Mouse (Mus musculus): Measurements from ENCODE around the gene Mlxipl. TPM values are rescaled to one million over a fixed set of nuclear protein-coding genes. Genes with fewer than 3 reads are reported as not detected.

Mlxipl gene
- polyA plus RNA-seq, 1 experiment from 2014 or later: 5.8 TPM

DNA sequence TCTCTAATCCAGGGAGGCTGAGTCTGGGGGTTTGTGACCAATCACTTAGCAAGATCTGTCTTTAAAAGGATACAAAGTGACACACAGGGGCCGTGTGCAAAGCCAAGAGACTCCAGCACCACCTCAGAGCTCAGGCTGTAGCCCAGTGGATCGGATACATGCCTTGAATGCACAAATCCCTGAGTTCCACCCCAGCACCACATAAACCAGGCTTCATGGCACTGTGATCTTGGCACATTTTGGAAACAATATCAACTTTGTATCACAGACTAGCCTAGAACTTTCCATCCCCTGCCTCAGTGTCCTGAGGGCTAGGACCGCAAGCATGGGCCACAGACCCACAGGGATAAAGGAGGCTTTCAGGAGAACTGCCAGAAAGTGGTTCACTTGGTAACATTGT lies 23.7 kb upstream of the Mlxipl start:
- Histone ChIP-seq H3K9ac (no peak overlapping the region), H3K36me3 (peaks cover 15% of the 10 kb centered on the region), H3K4me2 (no peak overlapping the region), H3K9me3 (no peaks in the 10 kb centered on the region), H3K4me1 (peaks cover 11% of the 10 kb centered on the region; the same call in 1 of the 2 replicates), H3K27me3 (replicated peaks) (no peaks in the 10 kb centered on the region), H3K4me3 (replicated peaks) (no peak overlapping the region), H3K27ac (no peak overlapping the region)
- WGBS: 89% methylated on average over 3 of the region's 3 CpGs
- ATAC-seq (ENCODE audit: insufficient read depth, low FRiP score, low read depth): no peak

DNA sequence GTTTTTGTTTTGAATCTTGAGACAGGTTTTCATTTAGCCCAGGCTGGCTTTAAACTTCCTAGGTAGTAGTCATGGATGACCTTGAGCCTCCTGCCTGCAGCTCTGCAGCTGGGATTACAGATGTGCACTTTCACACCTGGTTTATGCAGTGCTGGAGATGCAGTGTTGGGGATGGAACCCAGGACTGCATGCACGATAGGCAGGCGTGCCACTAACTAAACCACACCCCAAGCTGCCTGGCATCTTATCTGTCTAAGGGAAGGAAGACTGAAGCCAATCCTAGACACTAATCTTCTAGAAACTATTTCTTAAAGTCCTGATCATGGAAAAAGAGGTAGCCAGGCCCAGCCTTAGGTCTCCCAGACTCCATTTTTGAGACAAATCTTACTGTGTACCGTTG lies 19.2 kb upstream of the Mlxipl start:
- 85% methylated on average over 3 of the region's 3 CpGs for WGBS
- Histone ChIP-seq H3K4me1 (peaks cover 9% of the 10 kb centered on the region), H3K9me3 (no peaks in the 10 kb centered on the region)

DNA sequence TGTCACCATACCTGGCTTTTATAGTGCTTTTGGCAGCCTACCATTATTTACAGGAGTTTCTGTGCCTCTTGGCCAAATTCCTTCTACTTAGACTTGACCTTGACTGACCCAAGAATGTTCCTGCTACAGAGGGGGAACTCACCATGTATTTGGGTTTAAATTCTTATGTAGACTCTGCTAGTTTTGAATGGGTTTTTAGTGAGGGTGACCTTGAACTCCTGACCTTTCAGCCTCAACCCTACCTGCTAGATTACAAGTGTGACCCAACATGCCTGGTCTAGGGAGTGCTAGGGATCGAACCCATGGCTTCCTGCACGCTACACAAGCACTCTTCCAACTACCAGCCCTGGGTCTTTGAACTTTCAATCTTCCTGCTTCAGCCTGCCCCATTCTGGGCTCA lies 17.6 kb upstream of the Mlxipl start:
- Histone ChIP-seq H3K27ac (no peak overlapping the region), H3K4me1 (peaks cover 16% of the 10 kb centered on the region), H3K4me3 (replicated peaks) (no peak overlapping the region), H3K36me3 (peaks cover 13% of the 10 kb centered on the region), H3K27me3 (replicated peaks) (no peaks in the 10 kb centered on the region), H3K4me2 (no peak overlapping the region), H3K9ac (no peak overlapping the region), H3K9me3 (no peaks in the 10 kb centered on the region)
- ATAC-seq (ENCODE audit: insufficient read depth, low FRiP score, low read depth): no peak
- WGBS: 95% methylated on average over 2 of the region's 2 CpGs

More for the DNA sequence above, 19.2 kb upstream of the Mlxipl start:
- H3K9ac ChIP-seq: no peak overlapping the region
- no peaks in the 10 kb centered on the region for H3K27me3 ChIP-seq (replicated peaks)
- H3K4me3 ChIP-seq (replicated peaks): no peak overlapping the region
- ATAC-seq (ENCODE audit: insufficient read depth, low FRiP score, low read depth): no peak
- H3K36me3 ChIP-seq: peaks cover 14% of the 10 kb centered on the region
- H3K4me2 ChIP-seq: no peak overlapping the region
- no peak overlapping the region for H3K27ac ChIP-seq

DNA sequence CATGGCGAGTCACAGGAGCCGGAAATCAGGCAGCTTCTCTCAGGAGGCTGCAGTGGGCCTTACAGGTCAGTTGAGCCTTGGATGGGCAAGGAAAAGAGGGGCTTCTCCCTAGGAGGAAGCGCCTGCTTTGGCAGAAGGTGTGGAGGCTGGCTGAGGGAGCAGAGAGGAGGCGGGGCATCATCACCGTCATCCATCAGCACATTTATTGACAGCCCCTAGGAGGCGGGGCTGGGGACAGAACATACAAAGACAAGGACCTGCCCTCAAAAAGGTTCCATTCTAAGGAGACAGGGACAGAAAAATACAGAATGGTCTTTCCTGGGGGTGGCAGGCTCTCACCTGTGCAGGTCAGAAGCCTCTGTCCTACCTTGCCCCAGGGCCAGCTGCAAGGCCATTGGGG lies 17.0 kb upstream of the Mlxipl start:
- no peak overlapping the region for H3K4me3 ChIP-seq (replicated peaks)
- peaks cover 7% of the 10 kb centered on the region for H3K36me3 ChIP-seq
- H3K4me1 ChIP-seq: peaks cover 20% of the 10 kb centered on the region
- ATAC-seq (ENCODE audit: insufficient read depth, low FRiP score, low read depth): no peak
- H3K27ac ChIP-seq: no peak overlapping the region
- 72% methylated on average over 6 of the region's 6 CpGs for WGBS
- H3K9ac ChIP-seq: no peak overlapping the region
- no peaks in the 10 kb centered on the region for H3K9me3 ChIP-seq
- H3K27me3 ChIP-seq (replicated peaks): no peaks in the 10 kb centered on the region
- no peak overlapping the region for H3K4me2 ChIP-seq

DNA sequence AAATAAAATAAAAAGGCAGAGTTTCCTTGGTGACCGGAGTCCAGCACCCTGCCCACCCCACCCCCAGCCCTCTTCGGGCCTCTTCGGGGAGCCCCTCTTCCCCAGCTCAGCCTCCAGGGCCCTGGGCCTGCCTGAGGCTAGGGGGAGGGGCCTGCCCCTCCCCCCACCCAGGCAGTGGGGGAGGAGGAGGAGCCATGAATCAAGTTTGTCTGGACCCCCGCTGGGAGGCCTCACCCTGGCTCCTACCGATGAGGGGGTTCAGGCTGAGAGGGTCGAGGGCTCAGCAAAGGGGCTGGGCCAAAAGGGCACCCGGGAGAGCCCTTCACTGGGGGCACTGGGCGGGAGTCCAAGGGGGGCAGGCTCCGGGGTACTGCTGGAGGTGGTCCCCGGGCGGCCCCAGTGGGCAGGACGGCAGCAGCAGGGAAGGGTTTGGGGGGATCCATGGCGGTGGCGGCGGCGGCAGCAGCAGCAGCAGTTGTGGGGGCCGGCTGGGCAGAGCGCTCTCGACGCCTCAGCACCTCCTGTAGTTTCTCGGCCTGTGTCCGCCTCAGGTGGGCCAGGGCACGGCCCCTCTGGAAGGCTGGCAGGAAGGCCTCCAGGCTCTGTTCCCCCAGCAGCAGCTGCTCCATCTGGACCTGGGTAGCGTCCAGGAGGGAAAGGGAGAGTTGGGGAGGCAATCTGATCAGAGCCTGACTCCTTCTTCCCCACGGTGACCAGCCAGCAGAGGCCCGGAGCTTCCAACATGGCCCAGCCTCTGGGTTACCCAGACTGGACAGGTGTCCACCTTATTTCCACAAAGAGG lies 16.1 kb upstream of the Mlxipl start:
- 33% methylated on average over 25 of the region's 26 CpGs for WGBS
- no peak for ATAC-seq (ENCODE audit: insufficient read depth, low FRiP score, low read depth)

DNA sequence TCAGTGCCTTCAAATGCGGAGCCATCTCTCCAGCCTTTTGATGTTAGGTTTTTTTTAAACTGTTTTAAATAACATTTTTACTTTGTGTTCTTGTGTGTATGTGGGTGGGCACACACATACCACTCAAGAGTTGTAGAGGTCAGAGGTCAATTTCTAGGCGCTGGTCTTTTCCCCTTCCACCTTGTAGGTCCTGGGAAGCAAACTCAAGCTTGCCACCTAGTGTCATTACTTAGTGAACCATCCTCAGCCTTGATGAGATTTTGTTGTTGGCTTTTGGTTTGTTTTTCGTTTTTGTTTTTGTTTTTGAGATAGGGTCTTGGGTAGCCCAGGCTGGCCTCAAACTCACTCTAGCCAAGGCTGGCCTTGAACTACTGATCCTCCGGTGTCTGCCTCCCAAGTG lies 14.0 kb upstream of the Mlxipl start:
- H3K9ac ChIP-seq: no peak overlapping the region
- H3K27me3 ChIP-seq (replicated peaks): no peaks in the 10 kb centered on the region
- no peak overlapping the region for H3K4me2 ChIP-seq
- H3K9me3 ChIP-seq: no peaks in the 10 kb centered on the region
- peaks cover 24% of the 10 kb centered on the region for H3K4me1 ChIP-seq
- H3K4me3 ChIP-seq (replicated peaks): no peak overlapping the region
- WGBS: 68% methylated on average over 4 of the region's 4 CpGs
- no peak for ATAC-seq (ENCODE audit: insufficient read depth, low FRiP score, low read depth)
- H3K27ac ChIP-seq: no peak overlapping the region
- no peaks in the 10 kb centered on the region for H3K36me3 ChIP-seq

More for the DNA sequence above, 16.1 kb upstream of the Mlxipl start:
- Histone ChIP-seq H3K9me3 (no peaks in the 10 kb centered on the region), H3K27me3 (replicated peaks) (no peaks in the 10 kb centered on the region), H3K36me3 (no peaks in the 10 kb centered on the region), H3K4me1 (peaks cover 23% of the 10 kb centered on the region), H3K4me3 (replicated peaks) (no peak overlapping the region), H3K9ac (no peak overlapping the region), H3K27ac (no peak overlapping the region), H3K4me2 (peak overlapping the region; percentile 8; the same call in 1 of the 2 replicates)

DNA sequence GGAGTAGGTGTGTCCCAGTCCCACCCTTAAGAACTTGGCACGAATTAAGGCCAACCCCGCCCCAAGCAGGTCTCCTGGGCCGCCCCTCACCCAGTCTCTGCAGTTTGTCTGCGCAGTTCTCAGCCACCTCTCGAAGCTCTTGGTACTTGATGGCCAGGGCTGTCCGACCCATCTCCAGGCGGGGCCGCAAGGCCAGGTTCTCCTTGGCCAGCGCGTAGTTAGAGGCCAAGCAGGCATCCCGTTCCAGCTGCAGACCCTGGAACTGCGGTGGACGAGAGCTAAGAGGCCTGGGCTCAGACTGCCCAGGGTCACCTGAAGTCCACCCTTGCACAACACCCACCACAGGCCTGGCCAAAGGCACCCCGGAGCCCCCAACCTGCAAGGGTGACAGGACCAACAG lies 13.3 kb upstream of the Mlxipl start:
- whole genome bisulfite sequencing: 81% methylated on average over 14 of the region's 14 CpGs
- Histone ChIP-seq H3K27ac (no peak overlapping the region), H3K27me3 (replicated peaks) (no peaks in the 10 kb centered on the region), H3K4me1 (peaks cover 24% of the 10 kb centered on the region), H3K9ac (no peak overlapping the region), H3K9me3 (no peaks in the 10 kb centered on the region), H3K4me2 (no peak overlapping the region), H3K4me3 (replicated peaks) (peak overlapping the region; percentile 74; the same call in 1 of the 2 replicates), H3K36me3 (no peaks in the 10 kb centered on the region)
- ATAC-seq (ENCODE audit: insufficient read depth, low FRiP score, low read depth): no peak

DNA sequence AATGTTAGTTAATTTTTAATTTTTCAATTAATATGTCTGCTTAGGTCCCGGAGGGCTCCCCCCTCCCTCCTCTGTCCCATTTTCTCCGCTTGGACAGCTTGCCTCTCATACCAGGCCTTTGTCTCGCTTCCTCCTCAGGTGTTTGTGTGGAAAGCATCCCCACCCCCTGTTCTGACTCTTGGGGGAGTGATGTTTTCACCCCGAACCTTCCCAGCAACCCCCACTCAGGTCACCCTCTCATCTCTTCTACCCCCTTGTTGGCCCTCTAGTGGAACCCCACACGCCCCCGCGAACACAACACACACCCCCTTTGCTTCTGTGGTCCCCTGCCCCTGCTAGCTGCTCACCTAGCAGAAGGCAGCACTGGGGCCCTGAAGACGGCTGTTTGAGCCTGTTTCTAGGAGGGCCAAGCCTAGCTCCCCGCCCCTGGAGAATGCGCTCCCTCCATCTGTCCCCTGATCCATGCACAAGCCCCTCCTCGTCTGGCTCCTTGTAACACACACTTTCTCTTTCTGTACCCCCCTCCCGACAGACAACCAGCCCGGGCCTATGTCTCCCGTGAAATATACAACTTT lies 12.7 kb upstream of the Mlxipl start:
- peak overlapping the region; percentile 94 for H3K4me2 ChIP-seq
- WGBS: 22% methylated on average over 14 of the region's 14 CpGs
- no peaks in the 10 kb centered on the region for H3K27me3 ChIP-seq (replicated peaks)
- H3K36me3 ChIP-seq: no peaks in the 10 kb centered on the region
- 0 out of 2 replicates have a peak overlapping the region, but pooled peaks have one; percentile 8 for H3K9ac ChIP-seq
- H3K27ac ChIP-seq: peak overlapping the region; percentile 54
- ATAC-seq (ENCODE audit: insufficient read depth, low FRiP score, low read depth): peak; percentile 25; the same call in 1 of the 2 replicates
- H3K9me3 ChIP-seq: no peaks in the 10 kb centered on the region
- peaks cover 24% of the 10 kb centered on the region for H3K4me1 ChIP-seq
- H3K4me3 ChIP-seq (replicated peaks): peak overlapping the region; percentile 74

DNA sequence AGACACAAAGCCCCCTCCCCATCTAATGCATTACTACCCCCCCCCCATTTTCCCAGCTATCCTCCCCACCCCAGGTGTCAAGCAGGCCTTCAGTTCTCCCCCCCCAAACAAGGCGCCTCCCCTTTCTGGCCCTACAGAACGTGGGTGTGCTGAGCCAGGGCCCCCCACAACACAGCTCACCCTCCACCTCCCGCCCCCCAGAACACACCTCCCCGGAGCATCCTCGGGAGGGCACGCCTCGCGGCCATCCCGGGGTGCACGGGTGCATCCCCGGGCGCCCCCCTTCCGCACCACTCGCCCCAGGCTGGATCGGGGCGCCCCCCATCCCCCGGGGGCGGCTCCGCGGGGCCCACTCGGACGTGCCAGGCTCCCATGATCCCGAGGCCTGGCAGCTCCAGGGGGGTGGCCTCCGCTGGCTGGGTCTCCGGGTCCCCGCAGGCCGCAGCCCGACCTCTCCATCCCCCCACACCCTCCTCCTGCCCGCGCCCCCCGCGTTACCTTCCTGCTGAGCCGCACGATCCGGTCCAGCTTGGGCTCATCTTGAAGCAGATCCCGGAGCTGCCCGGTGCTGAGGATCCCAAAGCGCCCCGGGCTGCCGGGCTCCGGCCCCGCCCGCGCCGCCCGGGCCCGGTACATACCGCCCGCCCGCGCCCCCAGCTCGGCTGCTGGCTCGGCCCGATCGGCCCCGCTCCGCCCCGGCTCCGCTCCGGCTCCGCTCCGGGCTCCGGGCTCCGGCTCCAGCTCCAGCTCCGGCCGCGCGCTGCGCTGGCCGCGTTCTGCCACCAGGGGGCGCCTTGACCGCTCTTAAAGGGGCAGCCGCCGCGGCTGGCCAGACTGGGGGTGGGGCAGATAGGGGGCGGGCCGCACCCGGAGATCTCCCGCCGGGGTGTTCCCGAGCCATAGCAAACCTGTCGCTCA lies 11.9 kb upstream of the Mlxipl start, which contains the start of gene Vps37d:
Gene Vps37d (minus strand): TSS at position 703 of the 918 bp plus-strand sequence.
- Histone ChIP-seq H3K9me3 (no peaks in the 10 kb centered on the region), H3K27me3 (replicated peaks) (no peaks in the 10 kb centered on the region), H3K9ac (peak within 1 kb of the TSS; percentile 85), H3K36me3 (no peaks in the 10 kb centered on the region), H3K4me1 (peaks cover 24% of the 10 kb centered on the region), H3K4me3 (replicated peaks) (peak within 1 kb of the TSS; percentile 74), H3K4me2 (peak within 1 kb of the TSS; percentile 94), H3K27ac (peak within 1 kb of the TSS; percentile 73)
- ATAC-seq (ENCODE audit: insufficient read depth, low FRiP score, low read depth): peak; percentile 75
- under 1% methylated on average over 79 of the region's 83 CpGs for WGBS

DNA sequence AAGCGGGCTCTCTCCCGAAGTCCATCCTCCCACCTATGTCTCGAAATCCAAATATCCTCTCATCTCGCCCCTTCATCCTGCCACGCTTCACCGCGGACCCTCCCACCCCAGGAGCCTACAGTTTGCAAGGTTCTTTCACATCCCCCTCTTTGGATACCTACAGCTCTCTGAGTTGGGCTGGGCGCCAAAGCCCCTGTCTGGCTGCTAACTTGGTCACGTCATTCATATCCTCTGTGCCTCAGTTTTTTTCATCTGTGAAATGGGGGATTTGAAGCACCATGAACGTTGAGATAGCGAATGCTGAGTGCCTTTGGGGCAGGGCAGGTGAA lies 11.2 kb upstream of the Mlxipl start:
- no peak overlapping the region for H3K27ac ChIP-seq
- H3K4me3 ChIP-seq (replicated peaks): peak overlapping the region; percentile 74
- ATAC-seq (ENCODE audit: insufficient read depth, low FRiP score, low read depth): 0 out of 2 replicates have a peak, but pooled peaks have one; percentile 3
- no peaks in the 10 kb centered on the region for H3K27me3 ChIP-seq (replicated peaks)
- WGBS: 0% methylated on average over 11 of the region's 11 CpGs
- no peaks in the 10 kb centered on the region for H3K9me3 ChIP-seq
- H3K4me1 ChIP-seq: peaks cover 22% of the 10 kb centered on the region
- H3K36me3 ChIP-seq: no peaks in the 10 kb centered on the region
- H3K4me2 ChIP-seq: peak overlapping the region; percentile 94
- H3K9ac ChIP-seq: no peak overlapping the region

DNA sequence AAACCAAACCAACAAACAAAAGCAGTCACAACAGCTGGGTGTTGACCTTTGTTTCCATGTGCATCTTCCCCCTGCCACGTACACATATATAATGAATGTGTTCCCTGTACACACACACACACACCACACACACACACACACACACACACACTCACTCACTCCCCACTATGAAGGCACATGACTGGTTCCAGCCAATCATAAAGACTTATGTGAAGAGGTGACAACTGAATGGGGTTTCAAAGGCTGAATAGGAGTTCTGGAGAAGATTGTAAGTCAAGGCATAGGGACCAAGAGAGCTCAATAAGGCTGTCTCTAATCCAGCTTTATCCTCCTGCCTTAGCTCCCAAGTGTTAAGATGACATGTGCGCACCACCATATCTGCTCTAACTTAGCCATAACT lies 10.1 kb upstream of the Mlxipl start:
- H3K27ac ChIP-seq: no peak overlapping the region
- H3K36me3 ChIP-seq: no peaks in the 10 kb centered on the region
- H3K9me3 ChIP-seq: no peaks in the 10 kb centered on the region
- H3K27me3 ChIP-seq (replicated peaks): no peaks in the 10 kb centered on the region
- 89% methylated on average over 2 of the region's 2 CpGs for WGBS
- no peak overlapping the region for H3K4me3 ChIP-seq (replicated peaks)
- no peak overlapping the region for H3K9ac ChIP-seq
- no peak for ATAC-seq (ENCODE audit: insufficient read depth, low FRiP score, low read depth)
- H3K4me1 ChIP-seq: peaks cover 17% of the 10 kb centered on the region
- no peak overlapping the region for H3K4me2 ChIP-seq

Data from stomach, embryonic 15.5 days (tissue).